Mouse (Mus musculus) MEL (cell line): ENCODE measurements around the gene Tmem184a.

Experiments used
- CHD2 ChIP-seq: IDR thresholded peaks from 2 replicates; pipeline ENCODE4 v1.6.1; 2011; ENCODE audit warnings: low read length, improper control_type of control experiment
- CTCF ChIP-seq, 3 experiments: IDR thresholded peaks in 2 of 3; conservative IDR thresholded peaks in 1 of 3; 2 replicates each; pipeline ENCODE4 v1.5.1; 2011 to 2012; ENCODE audit warnings: low read length in 3 of 3, low read depth in 2 of 3, mild to moderate bottlenecking in 2 of 3, improper control_type of control experiment in 1 of 3, inconsistent platforms in 1 of 3, mixed read lengths in 1 of 3, moderate library complexity in 1 of 3; ENCODE audit not compliant: control insufficient read depth in 1 of 3, insufficient read depth in 1 of 3, poor library complexity in 1 of 3, severe bottlenecking in 1 of 3
- E2F4 ChIP-seq: IDR thresholded peaks from 2 replicates; pipeline ENCODE4 v1.6.1; 2011; ENCODE audit warnings: low read depth, low read length, improper control_type of control experiment, borderline replicate concordance
- EP300 ChIP-seq, 2 experiments: IDR thresholded peaks; 2 replicates each; pipeline ENCODE4 v1.6.1; 2011; ENCODE audit warnings: improper control_type of control experiment in 2 of 2, low read length in 2 of 2, low read depth in 1 of 2, mild to moderate bottlenecking in 1 of 2
- GATA1 ChIP-seq: IDR thresholded peaks from 2 replicates; pipeline ENCODE4 v1.6.1; 2011; ENCODE audit warnings: low read depth, low read length, improper control_type of control experiment
- HCFC1 ChIP-seq: IDR thresholded peaks from 2 replicates; pipeline ENCODE4 v1.6.1; 2012; ENCODE audit warnings: low read depth, mild to moderate bottlenecking, inconsistent platforms, low read length, improper control_type of control experiment, moderate library complexity
- JUND ChIP-seq: IDR thresholded peaks from 2 replicates; pipeline ENCODE4 v1.6.1; 2011; ENCODE audit warnings: low read depth, mild to moderate bottlenecking, improper control_type of control experiment, low read length
- MAX ChIP-seq: IDR thresholded peaks from 2 replicates; pipeline ENCODE4 v1.6.1; 2011; ENCODE audit warnings: low read length, improper control_type of control experiment
- MXI1 ChIP-seq: IDR thresholded peaks from 2 replicates; pipeline ENCODE4 v1.6.1; 2011; ENCODE audit warnings: mild to moderate bottlenecking, low read depth, low read length, improper control_type of control experiment
- MYC ChIP-seq: IDR thresholded peaks from 2 replicates; pipeline ENCODE4 v1.6.1; 2011; ENCODE audit warnings: low read depth, mild to moderate bottlenecking, low read length, improper control_type of control experiment, moderate library complexity
- POLR2A ChIP-seq, 2 experiments: IDR thresholded peaks; 2 replicates each; pipeline ENCODE4 v1.6.1; 2011 to 2012; ENCODE audit warnings: low read length in 2 of 2, mild to moderate bottlenecking in 2 of 2, control low read depth in 1 of 2, improper control_type of control experiment in 1 of 2, low read depth in 1 of 2, moderate library complexity in 1 of 2; ENCODE audit not compliant: control insufficient read depth in 1 of 2, insufficient read depth in 1 of 2, poor library complexity in 1 of 2
- UBTF ChIP-seq: IDR thresholded peaks from 2 replicates; pipeline ENCODE4 v1.6.1; 2012; ENCODE audit warnings: low read depth, mild to moderate bottlenecking, inconsistent platforms, low read length, improper control_type of control experiment, moderate library complexity, borderline replicate concordance; ENCODE audit not compliant: insufficient read depth
- USF1 ChIP-seq: IDR thresholded peaks from 2 replicates; pipeline ENCODE4 v1.6.1; 2014; ENCODE audit warnings: low read depth, mild to moderate bottlenecking, inconsistent platforms, low read length, improper control_type of control experiment, moderate library complexity
- ZC3H11A ChIP-seq: IDR thresholded peaks from 2 replicates; pipeline ENCODE4 v1.6.1; 2012; ENCODE audit warnings: low read depth, mild to moderate bottlenecking, inconsistent platforms, low read length, improper control_type of control experiment

- TF ChIP-seq MXI1 (no peak), CTCF (IDR thresholded peaks at IDR 0.05 in 2 of 3, conservative IDR thresholded peaks at IDR 0.05 in 1 of 3; ENCODE audit: control insufficient read depth in 1 of 3, insufficient read depth in 1 of 3, low read depth in 2 of 3, low read length in 3 of 3, poor library complexity in 1 of 3, severe bottlenecking in 1 of 3) (no peak), USF1 (no peak), POLR2A (IDR thresholded peaks at IDR 0.05; ENCODE audit: control insufficient read depth in 1 of 2, insufficient read depth in 1 of 2, low read depth in 1 of 2, low read length in 2 of 2, poor library complexity in 1 of 2) (no peak), CHD2 (no peak), GATA1 (no peak), JUND (no peak), UBTF (no peak), HCFC1 (no peak), MAX (no peak), E2F4 (no peak), ZC3H11A (no peak), MYC (no peak), EP300 (IDR thresholded peaks at IDR 0.05; ENCODE audit: low read depth in 1 of 2, low read length in 2 of 2) (no peak)
These were observed 22.8 kb downstream of the Tmem184a start for GRCm38 (mm10) chr5:139796900-139797299.
